Mouse (Mus musculus): ENCODE measurements around the gene Art5. TPM values are rescaled to one million over a fixed set of nuclear protein-coding genes. Genes with fewer than 3 reads are reported as not detected.

The Art5 gene
- 4.3 and 5.8 TPM in 2 replicates for polyA plus RNA-seq (2016; fragmentation: Nextera tagmentation; extraction: Ambion mirVana)

- Histone ChIP-seq H3K4me3 (no peak within 1 kb of the TSS), H3K9me3 (replicated peaks) (no peaks in the 10 kb centered on the region)
These were observed at the start of gene Art5 for GRCm38 (mm10) chr7:102109171-102109570. Gene Art5 (minus strand): TSS chr7:102109489.

GRCm38 (mm10) chr7:102153691-102154090 is 44.4 kb upstream of the Art5 start:
- Histone ChIP-seq H3K4me1 (no peaks in the 10 kb centered on the region), H3K4me3 (no peak overlapping the region), H3K27me3 (ENCODE audit: low read depth, poor library complexity, severe bottlenecking) (no peaks in the 10 kb centered on the region), H3K36me3 (peaks cover 96% of the 10 kb centered on the region), H3K9me3 (replicated peaks) (no peaks in the 10 kb centered on the region), H3K27ac (no peak overlapping the region)
- WGBS = 97% methylated on average over 5 of the region's 5 CpGs
- no peak for DNase-seq (ENCODE audit: low spot score)

More at GRCm38 (mm10) chr7:102109171-102109570, at the start of gene Art5:
- no peak for DNase-seq (ENCODE audit: low spot score)
- 82% methylated on average over 7 of the region's 7 CpGs for WGBS
- H3K36me3 ChIP-seq = no peaks in the 10 kb centered on the region
- 0 out of 2 replicates have a peak, but pooled peaks cover 21% of the 10 kb centered on the region for H3K27me3 ChIP-seq (ENCODE audit: low read depth, poor library complexity, severe bottlenecking)
- peaks cover 12% of the 10 kb centered on the region for H3K4me1 ChIP-seq
- H3K27ac ChIP-seq = no peak within 1 kb of the TSS

DNA sequence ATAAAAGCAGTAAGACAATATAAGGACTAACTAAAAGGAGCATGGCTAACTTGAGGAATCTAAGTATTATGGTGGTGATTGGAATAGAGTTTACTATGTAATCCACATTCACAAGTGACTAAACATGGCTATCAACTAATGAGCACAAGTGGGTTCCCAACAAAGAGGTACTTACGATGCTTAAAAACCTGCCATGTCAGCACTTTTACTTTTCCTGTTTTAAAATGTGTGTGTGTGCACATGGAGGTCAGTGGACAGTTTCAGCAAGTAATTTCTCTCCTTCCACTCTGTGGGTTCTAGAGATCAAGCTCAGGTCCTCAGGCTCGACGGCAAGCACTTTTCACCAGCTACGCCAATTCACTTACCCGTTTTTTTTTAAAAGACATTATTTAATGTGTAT is 28.6 kb upstream of the Art5 start:
- H3K36me3 ChIP-seq = peaks cover 96% of the 10 kb centered on the region
- H3K4me3 ChIP-seq = no peak overlapping the region
- H3K27me3 ChIP-seq (ENCODE audit: low read depth, poor library complexity, severe bottlenecking) = no peaks in the 10 kb centered on the region
- 96% methylated on average over 5 of the region's 5 CpGs for WGBS
- no peaks in the 10 kb centered on the region for H3K9me3 ChIP-seq (replicated peaks)
- H3K27ac ChIP-seq = no peak overlapping the region
- H3K4me1 ChIP-seq = no peaks in the 10 kb centered on the region
- DNase-seq (ENCODE audit: low spot score) = no peak

DNA sequence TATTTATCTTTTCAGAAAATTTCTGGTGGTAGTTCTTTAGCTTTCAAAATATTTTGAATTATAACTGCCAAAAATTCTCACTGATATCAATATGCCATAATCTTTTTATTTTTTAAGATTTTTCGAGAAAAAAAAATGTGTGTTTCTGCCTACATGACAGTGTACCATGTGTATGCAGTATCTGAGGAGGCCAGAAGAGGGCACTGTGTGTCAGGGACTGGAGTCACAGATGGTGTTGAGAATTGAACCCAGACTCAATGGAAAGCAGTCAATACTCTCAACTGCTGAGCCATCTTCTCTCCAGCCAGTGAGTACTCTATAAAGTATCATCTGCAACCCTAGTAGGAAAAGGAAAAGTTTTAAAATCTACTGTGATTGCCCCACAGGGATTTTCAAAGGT is 28.2 kb upstream of the Art5 start:
- DNase-seq (ENCODE audit: low spot score) = peak; percentile 59
- H3K4me3 ChIP-seq = no peak overlapping the region
- no peaks in the 10 kb centered on the region for H3K4me1 ChIP-seq
- 87% methylated on average over 1 of the region's 1 CpGs for WGBS
- H3K36me3 ChIP-seq = peaks cover 98% of the 10 kb centered on the region
- H3K27me3 ChIP-seq (ENCODE audit: low read depth, poor library complexity, severe bottlenecking) = no peaks in the 10 kb centered on the region
- no peak overlapping the region for H3K27ac ChIP-seq
- H3K9me3 ChIP-seq (replicated peaks) = no peaks in the 10 kb centered on the region

GRCm38 (mm10) chr7:102132395-102132794 is 23.1 kb upstream of the Art5 start:
- DNase-seq (ENCODE audit: low spot score) = no peak
- Histone ChIP-seq H3K27ac (no peak overlapping the region), H3K36me3 (peaks cover 96% of the 10 kb centered on the region), H3K27me3 (ENCODE audit: low read depth, poor library complexity, severe bottlenecking) (no peaks in the 10 kb centered on the region), H3K9me3 (replicated peaks) (no peaks in the 10 kb centered on the region), H3K4me1 (no peaks in the 10 kb centered on the region), H3K4me3 (no peak overlapping the region)
- WGBS = 89% methylated on average over 4 of the region's 4 CpGs

- H3K27me3 ChIP-seq (ENCODE audit: low read depth, poor library complexity, severe bottlenecking) = no peaks in the 10 kb centered on the region
- H3K36me3 ChIP-seq = peaks cover 72% of the 10 kb centered on the region
- 96% methylated on average over 10 of the region's 10 CpGs for WGBS
- no peak overlapping the region for H3K4me3 ChIP-seq
- no peak for DNase-seq (ENCODE audit: low spot score)
- no peaks in the 10 kb centered on the region for H3K4me1 ChIP-seq
- no peaks in the 10 kb centered on the region for H3K9me3 ChIP-seq (replicated peaks)
- H3K27ac ChIP-seq = no peak overlapping the region
These were observed 11.0 kb upstream of the Art5 start for GRCm38 (mm10) chr7:102120326-102120725.

DNA sequence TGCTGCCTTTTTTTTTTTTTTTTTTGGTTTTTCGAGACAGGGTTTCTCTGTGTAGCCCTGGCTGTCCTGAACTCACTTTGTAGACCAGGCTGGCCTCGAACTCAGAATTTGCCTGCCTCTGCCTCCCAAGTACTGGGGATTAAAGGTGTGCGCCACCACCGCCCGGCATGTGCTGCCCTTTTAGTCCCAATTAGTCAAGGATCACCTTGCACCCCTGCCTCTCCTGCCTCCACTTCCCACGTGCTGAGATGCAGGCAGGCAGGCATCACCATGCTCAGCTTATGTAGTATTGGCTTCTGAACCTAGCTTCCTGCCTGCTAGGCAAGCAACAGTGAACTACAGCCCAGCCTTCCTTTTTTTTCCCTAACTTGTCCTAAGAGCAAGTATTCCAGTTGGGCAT is 8.1 kb upstream of the Art5 start:
- Histone ChIP-seq H3K36me3 (peaks cover 43% of the 10 kb centered on the region), H3K9me3 (replicated peaks) (no peaks in the 10 kb centered on the region), H3K27me3 (ENCODE audit: low read depth, poor library complexity, severe bottlenecking) (no peaks in the 10 kb centered on the region), H3K27ac (no peak overlapping the region), H3K4me3 (no peak overlapping the region), H3K4me1 (no peaks in the 10 kb centered on the region)
- WGBS = 77% methylated on average over 6 of the region's 6 CpGs
- no peak for DNase-seq (ENCODE audit: low spot score)

- DNase-seq (ENCODE audit: low spot score) = no peak
- H3K9me3 ChIP-seq (replicated peaks) = no peaks in the 10 kb centered on the region
- WGBS = 55% methylated on average over 7 of the region's 7 CpGs
- no peaks in the 10 kb centered on the region for H3K27me3 ChIP-seq (ENCODE audit: low read depth, poor library complexity, severe bottlenecking)
- H3K4me3 ChIP-seq = no peak within 1 kb of the TSS
- H3K27ac ChIP-seq = no peak within 1 kb of the TSS
- H3K4me1 ChIP-seq = no peaks in the 10 kb centered on the region
- H3K36me3 ChIP-seq = peaks cover 37% of the 10 kb centered on the region
These were observed 7.5 kb upstream of the Art5 start, which contains the start of gene Chrna10 for GRCm38 (mm10) chr7:102116579-102117331. Gene Chrna10 (minus strand): TSS chr7:102116828.

GRCm38 (mm10) chr7:102113151-102113729 is 4.0 kb upstream of the Art5 start:
- 0 out of 2 replicates have a peak, but pooled peaks cover 3% of the 10 kb centered on the region for H3K27me3 ChIP-seq (ENCODE audit: low read depth, poor library complexity, severe bottlenecking)
- WGBS = 80% methylated on average over 45 of the region's 45 CpGs
- no peaks in the 10 kb centered on the region for H3K4me1 ChIP-seq
- peaks cover 3% of the 10 kb centered on the region for H3K36me3 ChIP-seq
- H3K27ac ChIP-seq = no peak overlapping the region
- no peak for DNase-seq (ENCODE audit: low spot score)
- H3K4me3 ChIP-seq = no peak overlapping the region
- H3K9me3 ChIP-seq (replicated peaks) = no peaks in the 10 kb centered on the region

DNA sequence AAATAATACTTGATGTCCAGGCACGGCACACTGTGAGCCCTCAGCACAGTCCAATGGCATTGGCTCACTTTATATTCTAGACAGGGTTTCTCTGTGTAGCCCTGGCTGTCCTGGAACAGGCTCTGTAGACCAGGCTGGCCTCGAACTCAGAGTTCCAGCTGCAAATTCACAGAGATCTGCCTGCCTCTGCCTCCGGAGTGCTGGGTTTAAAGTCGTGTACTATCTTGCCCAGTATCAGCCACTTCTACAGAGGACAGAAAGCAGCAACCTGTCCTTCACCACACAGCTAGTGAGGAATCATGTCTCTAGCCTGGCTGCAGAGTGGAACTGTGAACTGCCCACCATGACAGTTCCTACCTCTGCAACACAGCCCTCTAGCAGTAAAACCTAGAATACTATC is 457 bp upstream of the Art5 start:
- Histone ChIP-seq H3K4me3 (no peak overlapping the region), H3K36me3 (no peaks in the 10 kb centered on the region), H3K4me1 (peaks cover 12% of the 10 kb centered on the region), H3K27me3 (ENCODE audit: low read depth, poor library complexity, severe bottlenecking) (0 out of 2 replicates have a peak, but pooled peaks cover 21% of the 10 kb centered on the region), H3K9me3 (replicated peaks) (no peaks in the 10 kb centered on the region), H3K27ac (no peak overlapping the region)
- DNase-seq (ENCODE audit: low spot score) = no peak
- 93% methylated on average over 4 of the region's 4 CpGs for WGBS

DNA sequence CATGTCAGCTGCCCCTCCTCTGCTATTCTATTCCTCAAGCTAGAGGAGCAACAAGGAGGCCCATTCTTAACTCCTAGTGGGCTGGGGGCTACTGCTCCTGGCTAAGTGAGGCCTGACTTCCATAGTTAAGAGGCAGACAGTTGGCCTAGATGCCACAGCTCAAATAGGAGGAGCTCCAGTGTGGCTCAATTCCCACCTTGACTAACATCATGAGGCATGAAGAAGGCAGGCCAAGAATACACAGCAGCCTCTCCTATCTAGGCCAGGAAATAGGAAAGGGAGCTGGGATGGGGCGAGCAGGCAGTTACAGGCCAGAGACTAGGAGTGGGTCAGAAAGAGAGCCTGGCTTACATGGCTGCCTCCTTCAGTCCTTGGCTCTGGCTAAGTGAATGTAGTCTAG is 1.1 kb downstream of the Art5 start:
- Histone ChIP-seq H3K9me3 (replicated peaks) (no peaks in the 10 kb centered on the region), H3K4me1 (peaks cover 12% of the 10 kb centered on the region), H3K4me3 (no peak overlapping the region), H3K27ac (no peak overlapping the region), H3K36me3 (no peaks in the 10 kb centered on the region), H3K27me3 (ENCODE audit: low read depth, poor library complexity, severe bottlenecking) (0 out of 2 replicates have a peak, but pooled peaks cover 21% of the 10 kb centered on the region)
- WGBS = 87% methylated on average over 1 of the region's 1 CpGs
- no peak for DNase-seq (ENCODE audit: low spot score)

GRCm38 (mm10) chr7:102106700-102107141 is 2.6 kb downstream of the Art5 start:
- Histone ChIP-seq H3K4me3 (peak overlapping the region; percentile 49), H3K36me3 (no peaks in the 10 kb centered on the region), H3K4me1 (peaks cover 26% of the 10 kb centered on the region), H3K27ac (peak overlapping the region; percentile 78), H3K27me3 (ENCODE audit: low read depth, poor library complexity, severe bottlenecking) (0 out of 2 replicates have a peak, but pooled peaks cover 21% of the 10 kb centered on the region), H3K9me3 (replicated peaks) (no peaks in the 10 kb centered on the region)
- 14% methylated on average over 23 of the region's 23 CpGs for WGBS
- DNase-seq (ENCODE audit: low spot score) = peak; percentile 58

GRCm38 (mm10) chr7:102104126-102104525 is 5.2 kb downstream of the Art5 start:
- Histone ChIP-seq H3K27ac (no peak overlapping the region), H3K27me3 (ENCODE audit: low read depth, poor library complexity, severe bottlenecking) (0 out of 2 replicates have a peak, but pooled peaks cover 21% of the 10 kb centered on the region), H3K36me3 (no peaks in the 10 kb centered on the region), H3K4me1 (peaks cover 49% of the 10 kb centered on the region), H3K9me3 (replicated peaks) (no peaks in the 10 kb centered on the region), H3K4me3 (no peak overlapping the region)
- WGBS = 85% methylated on average over 5 of the region's 5 CpGs
- no peak for DNase-seq (ENCODE audit: low spot score)

Measured in limb, embryonic 10.5 days (tissue).